Mouse (Mus musculus) megakaryocyte, embryonic 14.5 days (primary cell): ENCODE measurements around the gene Rassf3.

ENCODE experiments used
- FLI1 ChIP-seq: IDR thresholded peaks from 2 replicates; pipeline ENCODE4 v1.6.1; 2012; ENCODE audit warnings: low read length, inconsistent platforms, mixed read lengths
- GATA1 ChIP-seq: IDR thresholded peaks from 3 replicates; pipeline ENCODE4 v1.6.1; 2012; ENCODE audit warnings: mixed read lengths, low read length, inconsistent platforms, borderline replicate concordance

DNA sequence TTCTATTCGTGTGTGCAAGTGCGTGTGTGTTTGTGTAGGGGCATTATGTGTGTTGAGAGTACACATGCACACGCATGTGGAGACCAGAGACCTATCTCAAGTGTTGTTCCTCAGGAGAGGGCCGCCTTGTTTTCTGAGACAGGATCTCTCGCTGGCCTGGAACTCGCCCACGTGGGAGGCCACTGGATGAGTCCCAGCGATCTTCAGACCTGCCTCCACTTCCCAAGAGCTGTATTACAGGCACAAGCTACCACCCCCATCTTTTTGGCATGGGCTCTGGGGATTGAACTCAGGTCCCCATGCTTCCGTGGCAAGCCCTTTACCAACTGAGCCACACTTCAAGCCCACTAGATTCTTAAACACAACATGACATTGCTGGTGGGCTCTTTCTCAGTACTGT lies 17.7 kb downstream of the Rassf3 start:
- TF ChIP-seq GATA1 (no peak), FLI1 (no peak)
